Mouse (Mus musculus): ENCODE measurements at regions not wholly inside any gene's neighbourhood (a gene's known extent, or its start where the extent isn't known, plus 50 kb on each side); places are given as distances from the start of the nearest gene placed in this dataset.

DNA sequence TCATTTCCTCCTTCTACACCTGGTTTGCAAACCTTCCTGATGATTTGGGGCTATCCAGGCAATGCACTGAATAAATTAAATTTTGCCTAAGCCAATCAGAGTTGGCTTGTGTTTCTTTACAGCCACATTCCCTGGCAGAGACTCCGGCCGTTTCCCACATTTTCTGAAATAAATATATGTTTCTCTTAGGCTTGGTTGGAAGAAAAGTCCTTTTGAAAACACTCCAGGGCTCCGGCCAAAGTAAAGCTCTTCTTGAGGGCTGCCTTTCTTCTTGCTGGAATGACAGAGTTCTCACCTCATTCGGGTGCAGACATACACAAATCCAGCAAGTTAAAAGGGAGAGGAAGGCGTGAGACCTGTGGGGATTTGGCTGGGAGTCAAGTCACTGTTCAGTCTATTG lies 252.0 kb upstream of the Tbx3 start:
- Histone ChIP-seq H3K27me3 (ENCODE audit: control insufficient read depth in 1 of 2, insufficient read depth in 2 of 2, low read length in 2 of 2) (no peaks in the 10 kb centered on the region), H3K9ac (ENCODE audit: control insufficient read depth, low read depth, low read length, poor library complexity, severe bottlenecking) (no peak overlapping the region), H3K4me1 (ENCODE audit: control insufficient read depth in 1 of 2, insufficient read depth in 2 of 2, low read length in 2 of 2) (no peaks in the 10 kb centered on the region), H3K27ac (ENCODE audit: control insufficient read depth, low read depth, low read length) (no peak overlapping the region), H3K9me3 (replicated peaks; ENCODE audit: insufficient read depth, low read length) (no peaks in the 10 kb centered on the region), H3K79me2 (ENCODE audit: control insufficient read depth, insufficient read depth, low read length, poor library complexity) (no peaks in the 10 kb centered on the region), H3K4me3 (ENCODE audit: control insufficient read depth in 1 of 2, insufficient read depth in 1 of 2, low read depth in 2 of 2, low read length in 2 of 2) (no peak overlapping the region), H3K36me3 (ENCODE audit: control insufficient read depth in 1 of 2, insufficient read depth in 2 of 2, low read length in 2 of 2) (no peaks in the 10 kb centered on the region)
- TF ChIP-seq POLR2A (IDR thresholded peaks at IDR 0.05; ENCODE audit: control insufficient read depth in 1 of 2, insufficient read depth in 1 of 2, low read depth in 1 of 2, low read length in 2 of 2, poor library complexity in 1 of 2) (no peak), USF1 (IDR thresholded peaks at IDR 0.05; ENCODE audit: low read depth, low read length) (no peak), HCFC1 (IDR thresholded peaks at IDR 0.05; ENCODE audit: low read depth, low read length) (no peak), CHD2 (IDR thresholded peaks at IDR 0.05; ENCODE audit: low read length) (no peak), UBTF (IDR thresholded peaks at IDR 0.05; ENCODE audit: borderline replicate concordance, insufficient read depth, low read depth, low read length) (no peak), TCF12 (IDR thresholded peaks at IDR 0.05; ENCODE audit: low read depth, low read length) (no peak), CHD1 (IDR thresholded peaks at IDR 0.05; ENCODE audit: low read depth, low read length) (no peak), NELFE (IDR thresholded peaks at IDR 0.05; ENCODE audit: low read depth, low read length) (no peak), EP300 (IDR thresholded peaks at IDR 0.05; ENCODE audit: low read depth in 1 of 2, low read length in 2 of 2) (no peak), GABPA (IDR thresholded peaks at IDR 0.05; ENCODE audit: low read depth, low read length) (no peak), ELF1 (IDR thresholded peaks at IDR 0.05; ENCODE audit: low read depth, low read length) (no peak), CTCF (IDR thresholded peaks at IDR 0.05 in 2 of 3, conservative IDR thresholded peaks at IDR 0.05 in 1 of 3; ENCODE audit: control insufficient read depth in 1 of 3, insufficient read depth in 1 of 3, low read depth in 2 of 3, low read length in 3 of 3, poor library complexity in 1 of 3, severe bottlenecking in 1 of 3) (no peak), TAL1 (IDR thresholded peaks at IDR 0.05; ENCODE audit: low read length) (no peak), BHLHE40 (IDR thresholded peaks at IDR 0.05; ENCODE audit: borderline replicate concordance, low read depth, low read length) (no peak), TBP (IDR thresholded peaks at IDR 0.05; ENCODE audit: low read depth, low read length) (no peak), MXI1 (IDR thresholded peaks at IDR 0.05; ENCODE audit: low read depth, low read length) (no peak), MYB (IDR thresholded peaks at IDR 0.05; ENCODE audit: low read depth, low read length) (no peak), MAX (IDR thresholded peaks at IDR 0.05; ENCODE audit: low read length) (no peak), MEF2A (IDR thresholded peaks at IDR 0.05; ENCODE audit: extremely low read depth, insufficient replicate concordance, low read depth, low read length, poor library complexity, severe bottlenecking) (no peak), ZC3H11A (IDR thresholded peaks at IDR 0.05; ENCODE audit: low read depth, low read length) (no peak)
- DNase-seq (ENCODE audit: low read depth, low spot score): no peak

DNA sequence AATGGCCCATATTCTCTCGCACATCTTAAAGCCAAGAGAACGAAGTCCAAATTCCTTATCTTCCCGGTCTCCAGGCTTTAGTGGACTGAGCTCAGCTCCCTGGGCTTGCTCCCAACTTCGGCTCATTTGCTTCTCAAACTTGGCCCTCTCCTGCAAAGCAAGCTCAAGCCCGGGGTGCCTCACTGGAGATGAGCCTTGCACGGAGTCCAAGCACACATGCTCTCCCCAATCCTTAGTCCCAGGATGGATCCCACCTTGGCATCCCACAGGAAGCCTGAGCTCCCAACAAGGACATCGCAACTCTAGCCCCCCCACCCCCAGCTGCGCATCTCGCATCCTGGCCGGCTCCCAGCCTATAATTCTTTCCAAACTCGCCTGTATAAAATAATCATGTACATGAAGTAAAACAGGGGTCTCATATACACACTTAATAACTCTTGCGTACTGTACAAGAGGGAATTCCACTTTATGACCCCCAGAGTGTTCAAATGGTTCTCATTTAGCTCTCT lies 242.9 kb upstream of the Tbx3 start:
- no peak overlapping the region for H3K9ac ChIP-seq (ENCODE audit: control insufficient read depth, low read depth, low read length, poor library complexity, severe bottlenecking)
- no peaks in the 10 kb centered on the region for H3K9me3 ChIP-seq (replicated peaks; ENCODE audit: insufficient read depth, low read length)
- no peak overlapping the region for H3K4me3 ChIP-seq (ENCODE audit: control insufficient read depth in 1 of 2, insufficient read depth in 1 of 2, low read depth in 2 of 2, low read length in 2 of 2)
- TF ChIP-seq TAL1 (IDR thresholded peaks at IDR 0.05; ENCODE audit: low read length) (no peak), GABPA (IDR thresholded peaks at IDR 0.05; ENCODE audit: low read depth, low read length) (no peak), UBTF (IDR thresholded peaks at IDR 0.05; ENCODE audit: borderline replicate concordance, insufficient read depth, low read depth, low read length) (no peak), MAZ (IDR thresholded peaks at IDR 0.05; ENCODE audit: low read depth, low read length) (no peak), RAD21 (IDR thresholded peaks at IDR 0.05; ENCODE audit: low read depth, low read length) (no peak), CHD2 (IDR thresholded peaks at IDR 0.05; ENCODE audit: low read length) (no peak), MEF2A (IDR thresholded peaks at IDR 0.05; ENCODE audit: extremely low read depth, insufficient replicate concordance, low read depth, low read length, poor library complexity, severe bottlenecking) (no peak), NELFE (IDR thresholded peaks at IDR 0.05; ENCODE audit: low read depth, low read length) (no peak), MXI1 (IDR thresholded peaks at IDR 0.05; ENCODE audit: low read depth, low read length) (no peak), EP300 (IDR thresholded peaks at IDR 0.05; ENCODE audit: low read depth in 1 of 2, low read length in 2 of 2) (no peak)
- no peaks in the 10 kb centered on the region for H3K36me3 ChIP-seq (ENCODE audit: control insufficient read depth in 1 of 2, insufficient read depth in 2 of 2, low read length in 2 of 2)
- no peak overlapping the region for H3K27ac ChIP-seq (ENCODE audit: control insufficient read depth, low read depth, low read length)
- no peak for DNase-seq (ENCODE audit: low read depth, low spot score)
- no peaks in the 10 kb centered on the region for H3K79me2 ChIP-seq (ENCODE audit: control insufficient read depth, insufficient read depth, low read length, poor library complexity)
- H3K4me1 ChIP-seq (ENCODE audit: control insufficient read depth in 1 of 2, insufficient read depth in 2 of 2, low read length in 2 of 2): no peaks in the 10 kb centered on the region
- no peaks in the 10 kb centered on the region for H3K27me3 ChIP-seq (ENCODE audit: control insufficient read depth in 1 of 2, insufficient read depth in 2 of 2, low read length in 2 of 2)
